Mouse (Mus musculus): ENCODE data around the gene Pdia5. TPM values are rescaled to one million over a fixed set of nuclear protein-coding genes. Genes with fewer than 3 reads are reported as not detected.

Pdia5 gene
- polyA plus RNA-seq (2016; fragmentation: Nextera tagmentation; extraction: Ambion mirVana): 25.5 and 27.6 TPM in 2 replicates

- under 1% methylated on average over 64 of the region's 66 CpGs for WGBS
- Histone ChIP-seq H3K36me3 (no peaks in the 10 kb centered on the region), H3K4me3 (peak within 1 kb of the TSS; percentile 71), H3K27me3 (peaks cover 12% of the 10 kb centered on the region; the same call in 1 of the 2 replicates), H3K27ac (no peak within 1 kb of the TSS), H3K4me1 (peaks cover 22% of the 10 kb centered on the region), H3K4me2 (replicated peaks) (peak within 1 kb of the TSS; percentile 95), H3K9me3 (replicated peaks) (no peaks in the 10 kb centered on the region), H3K9ac (peak within 1 kb of the TSS; percentile 67)
- ATAC-seq (ENCODE audit: low FRiP score): peak; percentile 93
Measured at GRCm38 (mm10) chr16:35490231-35491070, at the start of gene Pdia5. TSS of gene Pdia5 (minus strand) at chr16:35490873.

GRCm38 (mm10) chr16:35539041-35539440 is 48.4 kb upstream of the Pdia5 start:
- Histone ChIP-seq H3K4me3 (no peak overlapping the region), H3K4me2 (replicated peaks) (no peak overlapping the region), H3K27me3 (peaks cover 17% of the 10 kb centered on the region; the same call in 1 of the 2 replicates), H3K9me3 (replicated peaks) (no peaks in the 10 kb centered on the region), H3K9ac (no peak overlapping the region), H3K4me1 (peaks cover 20% of the 10 kb centered on the region), H3K27ac (no peak overlapping the region), H3K36me3 (no peaks in the 10 kb centered on the region)
- 60% methylated on average over 10 of the region's 10 CpGs for WGBS
- ATAC-seq (ENCODE audit: low FRiP score): no peak

DNA sequence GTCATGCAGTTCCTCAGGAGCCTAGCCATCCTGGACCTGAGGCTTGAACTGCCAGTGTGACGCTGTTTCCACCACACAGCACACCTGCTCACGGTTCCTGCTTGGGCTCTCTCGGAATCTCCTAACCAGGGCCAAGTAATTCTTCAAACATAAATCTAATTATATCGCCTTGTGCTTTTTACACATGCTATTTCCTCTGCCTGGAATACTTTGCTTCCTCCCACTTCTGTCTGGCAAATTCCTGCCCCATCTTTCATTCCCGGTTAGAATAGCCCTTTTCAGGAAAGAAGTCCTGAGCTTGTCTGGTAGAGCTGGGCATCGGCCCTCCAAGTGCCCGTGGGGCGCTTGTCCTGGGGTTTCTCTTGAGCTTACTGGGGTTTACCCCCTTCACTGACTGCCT is 47.0 kb upstream of the Pdia5 start:
- H3K4me1 ChIP-seq: peaks cover 10% of the 10 kb centered on the region
- 81% methylated on average over 8 of the region's 8 CpGs for WGBS
- no peak overlapping the region for H3K27ac ChIP-seq
- no peak overlapping the region for H3K9ac ChIP-seq
- no peaks in the 10 kb centered on the region for H3K36me3 ChIP-seq
- no peak overlapping the region for H3K4me3 ChIP-seq
- no peak for ATAC-seq (ENCODE audit: low FRiP score)
- H3K9me3 ChIP-seq (replicated peaks): no peaks in the 10 kb centered on the region
- peaks cover 13% of the 10 kb centered on the region; the same call in 1 of the 2 replicates for H3K27me3 ChIP-seq
- H3K4me2 ChIP-seq (replicated peaks): no peak overlapping the region

DNA sequence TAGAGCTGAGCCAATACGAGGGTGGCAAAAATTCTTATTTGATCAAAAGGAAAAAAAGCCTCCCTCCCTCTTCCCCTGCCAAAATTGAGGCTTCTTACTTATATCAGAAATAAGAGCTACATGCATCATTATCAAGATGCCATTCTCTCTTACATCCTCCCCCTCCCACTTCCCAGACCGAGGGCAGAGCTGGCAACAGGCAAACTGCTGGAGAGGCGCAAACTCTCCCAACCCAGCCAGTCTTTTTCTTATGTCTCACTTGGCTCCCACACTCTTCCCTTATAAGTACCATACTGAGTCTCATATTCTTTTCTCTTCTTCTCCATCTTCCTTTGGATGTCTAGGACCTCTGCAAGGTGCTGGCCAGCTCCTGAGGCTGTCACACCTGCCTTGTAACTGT is 44.0 kb upstream of the Pdia5 start:
- no peak overlapping the region for H3K4me2 ChIP-seq (replicated peaks)
- H3K36me3 ChIP-seq: no peaks in the 10 kb centered on the region
- H3K9ac ChIP-seq: no peak overlapping the region
- H3K27me3 ChIP-seq: peaks cover 12% of the 10 kb centered on the region; the same call in 1 of the 2 replicates
- H3K27ac ChIP-seq: no peak overlapping the region
- H3K4me1 ChIP-seq: no peaks in the 10 kb centered on the region; the same call in 1 of the 2 replicates
- ATAC-seq (ENCODE audit: low FRiP score): no peak
- WGBS: 84% methylated on average over 3 of the region's 3 CpGs
- H3K9me3 ChIP-seq (replicated peaks): 0 out of 2 replicates have a peak, but pooled peaks cover 3% of the 10 kb centered on the region
- no peak overlapping the region for H3K4me3 ChIP-seq

DNA sequence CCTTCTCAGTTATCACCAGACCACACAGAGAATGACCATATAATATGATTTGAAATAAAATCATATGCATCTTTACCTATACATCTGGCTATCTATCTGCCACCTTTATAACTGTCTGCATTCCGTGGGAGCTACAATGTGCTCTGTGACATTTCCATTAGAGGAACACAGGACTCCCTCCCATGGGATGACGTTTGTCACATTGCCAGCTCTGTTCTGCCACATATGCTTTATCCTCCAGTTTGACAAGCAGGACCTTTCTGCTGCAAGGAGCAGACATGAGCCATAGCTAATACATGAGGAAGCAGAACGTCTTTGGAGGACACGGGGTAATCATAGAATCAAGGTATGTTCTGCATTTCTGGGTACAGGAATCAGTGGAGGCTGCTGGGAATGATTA is 33.5 kb upstream of the Pdia5 start:
- Histone ChIP-seq H3K27ac (no peak overlapping the region), H3K27me3 (no peaks in the 10 kb centered on the region), H3K4me2 (replicated peaks) (no peak overlapping the region), H3K4me1 (peaks cover 7% of the 10 kb centered on the region), H3K9ac (no peak overlapping the region), H3K4me3 (no peak overlapping the region), H3K9me3 (replicated peaks) (no peaks in the 10 kb centered on the region), H3K36me3 (no peaks in the 10 kb centered on the region)
- no peak for ATAC-seq (ENCODE audit: low FRiP score)
- WGBS: 67% methylated on average over 4 of the region's 4 CpGs

DNA sequence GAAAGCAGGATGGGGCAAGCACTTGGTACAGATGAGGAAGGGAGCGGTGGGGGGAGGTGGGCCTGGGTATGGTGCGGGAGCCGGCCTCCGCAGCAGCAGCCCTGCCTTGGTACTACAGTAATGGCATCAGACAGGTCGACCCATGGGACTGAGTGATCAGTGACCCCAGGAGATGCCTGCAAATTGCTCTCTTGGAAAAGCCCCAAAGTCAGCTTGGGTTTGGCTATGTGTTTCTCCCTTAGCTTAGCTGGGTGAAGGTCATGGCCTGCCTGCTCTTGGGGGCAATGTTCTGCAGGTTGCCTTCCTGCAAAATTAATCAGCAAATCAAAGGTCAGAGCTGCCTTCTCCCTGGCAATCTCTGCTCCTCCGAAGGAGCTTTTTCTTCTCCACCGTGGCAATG is 28.6 kb upstream of the Pdia5 start:
- no peak for ATAC-seq (ENCODE audit: low FRiP score)
- Histone ChIP-seq H3K27ac (no peak overlapping the region), H3K27me3 (no peaks in the 10 kb centered on the region), H3K4me1 (peaks cover 19% of the 10 kb centered on the region), H3K4me3 (no peak overlapping the region), H3K4me2 (replicated peaks) (no peak overlapping the region), H3K9ac (no peak overlapping the region), H3K9me3 (replicated peaks) (no peaks in the 10 kb centered on the region), H3K36me3 (no peaks in the 10 kb centered on the region)
- 49% methylated on average over 7 of the region's 7 CpGs for WGBS

DNA sequence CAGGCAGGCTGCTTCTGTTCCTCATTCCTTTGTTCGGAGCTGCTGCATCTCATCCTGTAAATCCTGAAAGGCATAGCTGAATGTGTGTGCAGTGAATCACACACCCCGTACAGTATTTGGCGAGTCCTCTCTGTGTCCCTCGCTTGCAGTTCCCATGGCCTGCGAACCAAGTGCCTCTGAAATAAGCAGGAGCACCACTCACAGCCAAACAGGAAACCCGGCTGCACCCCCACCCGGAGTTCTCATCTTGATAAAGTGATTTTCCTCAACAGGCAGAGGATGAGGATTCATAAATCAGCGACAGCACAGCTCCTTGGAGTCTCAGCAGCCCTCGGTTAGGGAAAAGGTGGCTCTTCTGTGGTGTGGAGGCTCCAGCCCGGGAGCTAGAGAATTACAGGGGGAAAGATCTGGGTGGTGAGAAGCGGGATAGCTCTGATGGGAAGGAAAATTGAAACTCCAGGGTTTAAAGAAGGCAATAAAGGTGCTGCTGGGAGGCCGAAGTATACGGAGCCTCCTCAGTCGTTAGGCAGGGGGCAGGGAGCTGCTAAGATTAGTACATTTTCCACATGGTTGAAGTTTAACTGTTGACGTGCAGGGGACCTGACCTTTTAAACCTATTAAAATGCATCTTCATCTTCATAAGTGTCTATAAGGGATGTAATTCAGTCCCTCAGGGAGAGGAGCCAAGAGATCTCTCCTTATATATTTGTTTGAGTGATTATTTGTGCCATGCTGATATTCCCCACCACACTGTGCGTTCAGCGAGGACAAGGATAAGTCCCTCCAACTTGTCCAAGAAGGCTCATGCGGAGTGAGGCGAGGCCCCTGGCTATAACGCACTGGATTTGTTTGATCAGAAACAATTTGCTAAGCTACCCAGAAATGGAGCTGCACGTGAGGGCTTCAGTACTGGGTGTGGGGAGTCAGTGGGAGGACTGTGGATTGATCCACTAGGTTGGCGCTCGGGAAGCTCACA is 27.6 kb upstream of the Pdia5 start:
- no peaks in the 10 kb centered on the region for H3K27me3 ChIP-seq
- ATAC-seq (ENCODE audit: low FRiP score): no peak
- H3K4me3 ChIP-seq: no peak overlapping the region
- no peak overlapping the region for H3K4me2 ChIP-seq (replicated peaks)
- H3K36me3 ChIP-seq: no peaks in the 10 kb centered on the region
- peaks cover 18% of the 10 kb centered on the region for H3K4me1 ChIP-seq
- WGBS: 66% methylated on average over 23 of the region's 23 CpGs
- H3K27ac ChIP-seq: 0 out of 2 replicates have a peak overlapping the region, but pooled peaks have one; percentile 6
- H3K9me3 ChIP-seq (replicated peaks): no peaks in the 10 kb centered on the region
- H3K9ac ChIP-seq: no peak overlapping the region

GRCm38 (mm10) chr16:35515977-35516612 is 25.4 kb upstream of the Pdia5 start:
- no peak overlapping the region for H3K9ac ChIP-seq
- 54% methylated on average over 21 of the region's 21 CpGs for WGBS

GRCm38 (mm10) chr16:35509331-35510070 is 18.8 kb upstream of the Pdia5 start:
- no peaks in the 10 kb centered on the region for H3K27me3 ChIP-seq
- WGBS: 55% methylated on average over 11 of the region's 11 CpGs
- H3K36me3 ChIP-seq: no peaks in the 10 kb centered on the region
- no peak for ATAC-seq (ENCODE audit: low FRiP score)
- H3K9ac ChIP-seq: no peak overlapping the region
- 0 out of 2 replicates have a peak, but pooled peaks cover 4% of the 10 kb centered on the region for H3K4me1 ChIP-seq
- no peak overlapping the region for H3K4me3 ChIP-seq
- no peak overlapping the region for H3K4me2 ChIP-seq (replicated peaks)
- H3K27ac ChIP-seq: no peak overlapping the region
- H3K9me3 ChIP-seq (replicated peaks): no peaks in the 10 kb centered on the region

More at GRCm38 (mm10) chr16:35515977-35516612, 25.4 kb upstream of the Pdia5 start:
- Histone ChIP-seq H3K4me2 (replicated peaks) (no peak overlapping the region), H3K36me3 (no peaks in the 10 kb centered on the region), H3K4me3 (no peak overlapping the region), H3K27ac (peak overlapping the region; percentile 30), H3K27me3 (no peaks in the 10 kb centered on the region), H3K9me3 (replicated peaks) (no peaks in the 10 kb centered on the region), H3K4me1 (peaks cover 18% of the 10 kb centered on the region)
- ATAC-seq (ENCODE audit: low FRiP score): peak; percentile 48; the same call in 1 of the 2 replicates

- H3K4me3 ChIP-seq: no peak overlapping the region
- no peaks in the 10 kb centered on the region for H3K36me3 ChIP-seq
- no peak for ATAC-seq (ENCODE audit: low FRiP score)
- 0 out of 2 replicates have a peak, but pooled peaks cover 4% of the 10 kb centered on the region for H3K4me1 ChIP-seq
- no peak overlapping the region for H3K4me2 ChIP-seq (replicated peaks)
- no peak overlapping the region for H3K27ac ChIP-seq
- 77% methylated on average over 6 of the region's 6 CpGs for WGBS
- H3K9me3 ChIP-seq (replicated peaks): no peaks in the 10 kb centered on the region
- H3K9ac ChIP-seq: no peak overlapping the region
- no peaks in the 10 kb centered on the region for H3K27me3 ChIP-seq
Measured at GRCm38 (mm10) chr16:35508581-35508980, 17.9 kb upstream of the Pdia5 start.

DNA sequence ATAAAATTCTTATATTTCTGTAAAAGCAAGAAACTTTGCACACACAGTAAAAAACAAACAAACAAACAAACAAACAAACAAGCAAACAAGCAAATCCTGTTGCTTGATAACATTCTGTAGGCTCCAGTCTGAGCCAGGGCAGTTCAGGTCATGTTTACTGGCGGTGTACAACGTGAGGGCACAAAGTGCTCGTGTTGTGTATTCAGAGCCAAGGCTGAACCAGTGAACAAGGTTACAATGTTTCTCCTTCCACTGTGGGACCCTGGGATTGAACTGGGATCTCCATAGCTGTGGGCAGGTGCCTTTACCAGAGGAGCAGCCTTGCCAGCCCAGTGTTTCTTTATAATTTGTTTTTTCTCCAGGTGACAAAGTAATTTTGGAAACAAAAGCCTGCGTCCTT is 15.1 kb upstream of the Pdia5 start:
- Histone ChIP-seq H3K36me3 (no peaks in the 10 kb centered on the region), H3K4me3 (no peak overlapping the region), H3K4me2 (replicated peaks) (no peak overlapping the region), H3K27ac (no peak overlapping the region), H3K9me3 (replicated peaks) (no peaks in the 10 kb centered on the region), H3K9ac (no peak overlapping the region), H3K4me1 (0 out of 2 replicates have a peak, but pooled peaks cover 4% of the 10 kb centered on the region), H3K27me3 (no peaks in the 10 kb centered on the region)
- ATAC-seq (ENCODE audit: low FRiP score): no peak
- 96% methylated on average over 4 of the region's 4 CpGs for whole genome bisulfite sequencing

Measured in hindbrain, embryonic 12.5 days (tissue).